Mouse (Mus musculus) midbrain, embryonic 12.5 days (tissue): ENCODE measurements around the gene Clns1a. TPM values are rescaled to one million over a fixed set of nuclear protein-coding genes. Genes with fewer than 3 reads are reported as not detected.

Source experiments
- polyA plus RNA-seq: library from polyadenylated mRNA; unstranded; fragments of >200 nt; fragmentation: Nextera tagmentation; extraction: Ambion mirVana; gene quantifications from 2 replicates; pipeline ENCODE4 v1.2.1, GENCODE M21; 2016

The Clns1a gene
- polyA plus RNA-seq, 1 experiment from 2014 or later, result 202 TPM

Other genes with a start within 250 kb of the Clns1a start
- gene Kctd14, start 245.3 kb upstream of the Clns1a start, polyA plus RNA-seq, result 0.96 and 1.4 TPM in 2 replicates
- 50.1 and 53.3 TPM in 2 replicates for gene Ints4, start 215.7 kb upstream of the Clns1a start, polyA plus RNA-seq
- 33.4 and 35.3 TPM in 2 replicates for gene Aamdc, start 117.1 kb upstream of the Clns1a start, polyA plus RNA-seq
- 31.6 and 33.2 TPM in 2 replicates for gene Rsf1, start 116.7 kb upstream of the Clns1a start, polyA plus RNA-seq
- 5.7 and 6.9 TPM in 2 replicates for gene Aqp11, start 41.7 kb downstream of the Clns1a start, polyA plus RNA-seq
- gene Pak1, start 91.9 kb downstream of the Clns1a start, polyA plus RNA-seq, result 121 and 137 TPM in 2 replicates
- gene Gdpd4, start 223.3 kb downstream of the Clns1a start, polyA plus RNA-seq, result not detected in 2 replicates